Mouse (Mus musculus) granulocyte monocyte progenitor cell, adult 5-6 weeks (primary cell): ENCODE results near the gene Tagln. TPM values are rescaled to one million over a fixed set of nuclear protein-coding genes. Genes with fewer than 3 reads are reported as not detected.

Source experiments
- ATAC-seq: replicated peaks from 2 replicates; pipeline ENCODE4 v1.8.0; 2016; ENCODE audit warnings: mild to moderate bottlenecking, moderate TSS enrichment, inconsistent platforms; ENCODE audit not compliant: poor library complexity, severe bottlenecking
- total RNA-seq, 2 experiments: library from RNA; stranded (forward) in 1 of 2; stranded (reverse) in 1 of 2; fragments of 200-712, 200-1000 nt in 1 of 2; fragments of >200 nt in 1 of 2; fragmentation: Nextera tagmentation in 1 of 2; gene quantifications; 2 replicates each; pipeline ENCODE4 v1.2.3; 2014 to 2017

Gene Tagln
- total RNA-seq, 2 experiments from 2014 or later, result not detected

- peak; percentile 45 for ATAC-seq
Measured at GRCm38 (mm10) chr9:45911673-45912072, 24.2 kb downstream of the Tagln start.

DNA sequence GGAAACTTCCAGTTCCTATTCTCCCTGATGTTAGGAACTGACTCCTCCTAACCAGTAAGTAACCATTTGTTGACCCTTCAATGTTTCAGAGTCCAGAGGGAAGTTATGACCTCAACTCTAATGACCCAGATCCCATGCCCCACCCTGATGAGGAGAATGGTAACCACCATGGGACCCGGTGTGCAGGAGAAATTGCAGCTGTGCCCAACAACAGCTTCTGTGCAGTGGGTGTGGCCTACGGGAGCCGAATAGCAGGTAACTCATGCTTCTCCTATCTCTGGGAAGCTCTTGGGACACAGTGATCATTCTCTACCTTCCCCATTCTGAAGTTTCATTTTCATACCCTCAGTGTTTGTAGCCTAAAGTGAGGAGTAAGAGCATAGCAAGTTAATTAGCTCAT lies 24.9 kb downstream of the Tagln start:
- peak; percentile 16 for ATAC-seq

- peak; percentile 19 for ATAC-seq
Measured at GRCm38 (mm10) chr9:45907078-45907428, 28.8 kb downstream of the Tagln start.

DNA sequence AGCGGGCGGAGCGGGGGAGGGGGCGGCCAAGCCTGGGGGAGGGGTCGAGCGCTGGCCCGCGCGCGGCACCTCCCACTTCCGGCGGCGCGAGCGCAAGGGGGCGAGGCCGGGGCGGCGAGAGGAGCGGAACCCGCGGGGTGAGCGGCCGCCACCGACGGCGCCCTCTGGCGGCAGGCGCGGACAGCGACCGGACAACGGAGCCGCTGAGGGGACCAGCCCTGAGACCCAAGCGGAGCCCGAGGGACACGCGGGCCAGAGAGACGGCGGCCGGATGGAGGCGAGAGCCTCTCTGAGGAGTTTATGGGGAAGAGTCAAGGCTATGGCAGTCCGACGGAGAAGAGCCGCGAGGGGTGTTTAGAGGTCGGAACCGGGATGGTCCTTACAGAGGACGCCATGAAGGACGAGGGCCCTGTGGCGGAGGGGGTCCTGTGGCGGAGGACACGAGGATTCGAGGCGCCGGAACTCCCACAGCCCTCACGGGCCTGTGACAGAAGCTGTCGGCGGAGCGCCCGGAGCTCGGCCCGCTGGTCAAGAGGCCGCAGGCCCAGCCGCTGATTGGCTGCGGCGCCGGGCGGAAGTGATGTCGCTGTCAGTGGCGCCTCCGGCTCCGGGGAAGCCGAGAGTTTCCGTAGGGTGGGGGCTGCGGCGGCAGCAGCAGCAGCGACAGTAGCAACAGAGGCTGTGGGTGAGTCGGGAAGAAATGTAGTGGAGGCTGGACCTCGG lies 29.3 kb downstream of the Tagln start, which contains the start of the genes Pcsk7 and Rnf214:
TSS of gene Pcsk7 (plus strand) at position 143 of the 723 bp plus-strand sequence.
TSS of gene Rnf214 (minus strand) at position 557 of the 723 bp plus-strand sequence.
- peak; percentile 78 for ATAC-seq

- ATAC-seq, result no peak; the same call in 1 of the 2 replicates
Measured at GRCm38 (mm10) chr9:45905811-45906237, 30.0 kb downstream of the Tagln start.

GRCm38 (mm10) chr9:45905196-45905595 lies 30.7 kb downstream of the Tagln start:
- no peak for ATAC-seq

- ATAC-seq, result peak; percentile 67
Measured at GRCm38 (mm10) chr9:45893681-45894080, 42.2 kb downstream of the Tagln start.

Other genes starting within 250 kb of the Tagln start
- 19.8 and 22.3 TPM in 2 replicates for gene Cep164, start 107.4 kb downstream of the Tagln start, total RNA-seq (2014; fragmentation: Nextera tagmentation)
- gene Cep164, start 107.4 kb downstream of the Tagln start, total RNA-seq (2017), result 18.5 and 22.1 TPM in 2 replicates
- gene Bace1, start 97.5 kb downstream of the Tagln start, total RNA-seq (2014; fragmentation: Nextera tagmentation), result 44.3 and 77.0 TPM in 2 replicates
- 48.5 and 62.9 TPM in 2 replicates for gene Bace1, start 97.5 kb downstream of the Tagln start, total RNA-seq (2017)
- 12.6 and 30.7 TPM in 2 replicates for gene Pcsk7, start 29.6 kb downstream of the Tagln start, total RNA-seq (2014; fragmentation: Nextera tagmentation)
- 11.3 and 13.9 TPM in 2 replicates for gene Pcsk7, start 29.6 kb downstream of the Tagln start, total RNA-seq (2017)
- 26.8 and 31.6 TPM in 2 replicates for gene Rnf214, start 29.1 kb downstream of the Tagln start, total RNA-seq (2014; fragmentation: Nextera tagmentation)
- gene Rnf214, start 29.1 kb downstream of the Tagln start, total RNA-seq (2017), result 16.6 and 22.4 TPM in 2 replicates
- gene Sidt2, start 19.2 kb upstream of the Tagln start, total RNA-seq (2014; fragmentation: Nextera tagmentation), result 31.0 and 57.9 TPM in 2 replicates
- gene Sidt2, start 19.2 kb upstream of the Tagln start, total RNA-seq (2017), result 18.7 and 29.3 TPM in 2 replicates
- 30.6 and 32.3 TPM in 2 replicates for gene Pafah1b2, start 76.6 kb upstream of the Tagln start, total RNA-seq (2014; fragmentation: Nextera tagmentation)
- 88.9 and 95.7 TPM in 2 replicates for gene Pafah1b2, start 76.6 kb upstream of the Tagln start, total RNA-seq (2017)
- gene Sik3, start 76.8 kb upstream of the Tagln start, total RNA-seq (2014; fragmentation: Nextera tagmentation), result 35.8 and 59.8 TPM in 2 replicates
- 12.7 and 16.5 TPM in 2 replicates for gene Sik3, start 76.8 kb upstream of the Tagln start, total RNA-seq (2017)